Mouse (Mus musculus): ENCODE data around the gene Ndufa11. TPM values are rescaled to one million over a fixed set of nuclear protein-coding genes. Genes with fewer than 3 reads are reported as not detected.

Gene Ndufa11
- total RNA-seq, 2 experiments from 2014 or later = 106 to 134 TPM

DNA sequence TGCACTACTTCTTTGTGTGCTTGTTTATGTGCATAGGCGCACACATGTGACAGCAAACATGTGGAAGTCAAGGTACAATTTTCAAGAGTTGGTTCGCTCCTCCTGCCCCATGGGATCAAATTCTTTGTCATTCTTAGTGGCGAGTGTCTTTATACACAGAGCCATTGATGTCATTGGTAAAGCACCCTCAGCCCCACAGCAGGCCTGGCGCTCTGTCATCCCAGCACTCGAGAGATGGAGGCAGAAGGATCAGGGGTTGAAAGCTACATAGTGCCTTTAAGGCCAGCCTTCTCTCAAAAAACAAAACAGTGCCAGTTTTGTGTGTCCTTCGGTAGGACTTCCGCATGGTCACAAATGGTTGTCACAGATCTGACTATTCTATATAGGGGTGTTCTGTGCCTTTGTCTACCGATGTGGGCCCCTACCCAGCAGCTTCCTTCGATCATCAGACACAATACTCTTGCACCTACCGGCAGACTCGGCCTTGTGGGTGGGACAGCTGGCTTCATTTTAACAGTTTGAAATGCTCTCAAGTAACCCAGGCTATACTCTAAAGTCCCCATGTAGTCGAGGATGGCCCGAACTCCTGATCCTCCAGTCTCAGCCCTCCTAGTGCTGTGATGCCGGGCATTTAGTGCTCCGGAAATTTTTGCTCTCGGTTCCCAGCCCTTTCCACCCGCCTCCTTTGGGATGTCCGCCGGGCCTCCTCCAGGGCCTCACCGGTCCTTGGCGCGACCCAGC is 1.5 kb upstream of the Ndufa11 start:
- ATAC-seq (replicated peaks; ENCODE audit: poor library complexity, severe bottlenecking) = no peak

GRCm38 (mm10) chr17:56716655-56717362 is 758 bp upstream of the Ndufa11 start:
- peak; percentile 81 for ATAC-seq (replicated peaks; ENCODE audit: poor library complexity, severe bottlenecking)

DNA sequence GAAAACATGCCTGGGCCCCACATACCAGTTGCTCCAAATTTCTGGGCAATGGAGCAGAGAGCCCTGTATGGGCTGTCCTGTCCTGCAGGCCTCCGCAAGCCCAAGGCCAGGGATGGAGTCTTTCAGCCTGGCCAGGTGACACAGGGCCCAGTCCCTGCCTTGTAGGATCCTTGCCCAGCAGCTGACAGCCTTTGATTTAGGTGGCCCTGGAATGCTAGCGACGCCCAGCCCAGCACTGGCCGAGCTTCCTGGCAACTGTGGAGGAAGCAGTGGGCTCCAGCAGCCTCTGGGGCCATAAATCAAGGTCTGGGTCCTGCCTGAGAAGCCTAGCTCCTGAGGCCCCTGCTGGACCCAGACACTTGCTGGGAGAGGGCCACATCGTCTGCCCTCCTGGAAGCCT is 4.9 kb downstream of the Ndufa11 start:
- ATAC-seq (replicated peaks; ENCODE audit: poor library complexity, severe bottlenecking) = no peak

GRCm38 (mm10) chr17:56723419-56724161 is 6.0 kb downstream of the Ndufa11 start:
- no peak for ATAC-seq (replicated peaks; ENCODE audit: poor library complexity, severe bottlenecking)

DNA sequence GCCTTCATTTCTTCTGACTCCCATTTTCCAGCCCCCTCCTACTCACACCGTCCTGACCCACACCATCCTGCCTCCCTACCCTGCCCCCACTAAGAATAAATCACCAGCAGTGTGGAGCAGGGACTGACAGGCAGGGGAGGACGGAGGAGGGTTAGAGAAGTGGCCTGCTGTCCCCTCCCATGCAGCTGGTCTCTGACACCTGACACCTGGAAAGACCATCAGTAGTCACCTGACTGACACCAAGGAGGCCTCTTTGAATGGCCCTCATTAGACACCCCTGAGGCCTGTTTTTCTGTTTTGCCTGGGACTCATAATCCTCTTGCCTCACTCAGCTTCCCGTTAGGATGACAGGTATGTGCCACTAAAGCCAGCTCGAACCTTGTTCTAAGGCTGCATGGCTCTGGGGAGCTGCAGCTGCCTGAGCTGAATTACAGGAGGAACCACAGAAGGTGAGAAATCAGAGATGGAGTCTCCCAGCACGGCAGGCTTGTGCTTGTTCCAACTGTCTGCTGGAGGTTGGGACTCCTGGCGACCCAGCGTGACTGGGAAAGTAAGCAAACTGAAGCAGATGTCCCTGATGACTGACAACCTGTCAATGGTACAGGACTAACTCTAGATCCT is 9.6 kb downstream of the Ndufa11 start:
- ATAC-seq (replicated peaks; ENCODE audit: poor library complexity, severe bottlenecking) = no peak

GRCm38 (mm10) chr17:56727659-56728058 is 10.1 kb downstream of the Ndufa11 start:
- ATAC-seq (replicated peaks; ENCODE audit: poor library complexity, severe bottlenecking) = no peak

- ATAC-seq (replicated peaks; ENCODE audit: poor library complexity, severe bottlenecking) = no peak
Measured at GRCm38 (mm10) chr17:56728117-56728516, 10.6 kb downstream of the Ndufa11 start.

DNA sequence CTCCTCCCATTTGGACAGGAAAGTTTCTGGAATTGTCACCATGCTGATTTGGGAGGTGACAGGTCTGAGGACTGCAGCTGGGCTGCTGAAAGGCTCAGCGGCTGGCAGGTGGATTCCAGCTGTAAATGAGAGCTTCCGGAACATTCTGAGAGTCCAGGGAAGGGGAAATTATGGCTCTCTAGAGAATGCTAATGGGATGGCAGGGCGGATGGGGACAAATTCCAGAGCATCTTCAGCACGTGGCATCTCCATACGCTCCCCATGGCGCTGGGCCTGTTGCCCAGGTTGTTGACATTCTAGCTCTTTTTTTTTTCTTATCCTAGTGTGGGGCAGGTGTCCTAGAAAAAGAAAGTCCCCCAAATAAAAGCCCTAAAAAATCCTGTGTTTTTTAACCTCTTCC is 11.6 kb downstream of the Ndufa11 start:
- no peak for ATAC-seq (replicated peaks; ENCODE audit: poor library complexity, severe bottlenecking)

DNA sequence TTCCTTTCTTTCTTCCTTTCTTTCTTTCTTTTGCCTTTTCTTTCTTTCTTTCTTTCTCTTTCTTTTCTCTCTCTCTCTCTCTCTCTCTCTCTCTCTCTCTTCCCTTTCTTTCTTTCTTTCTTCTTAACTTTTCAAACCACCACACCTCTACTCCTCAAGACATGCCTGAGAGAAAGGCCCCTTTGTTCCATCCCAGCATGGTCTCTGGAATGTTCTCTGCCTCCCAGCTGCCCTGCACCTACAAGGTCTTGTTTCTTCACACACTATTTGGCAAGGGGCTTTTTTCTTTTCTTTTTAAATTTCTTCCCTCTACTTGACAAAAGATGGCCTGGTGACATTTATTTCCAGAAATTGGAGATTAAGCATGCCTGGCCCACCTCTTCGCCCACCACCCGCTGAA is 12.1 kb downstream of the Ndufa11 start:
- ATAC-seq (replicated peaks; ENCODE audit: poor library complexity, severe bottlenecking) = no peak

DNA sequence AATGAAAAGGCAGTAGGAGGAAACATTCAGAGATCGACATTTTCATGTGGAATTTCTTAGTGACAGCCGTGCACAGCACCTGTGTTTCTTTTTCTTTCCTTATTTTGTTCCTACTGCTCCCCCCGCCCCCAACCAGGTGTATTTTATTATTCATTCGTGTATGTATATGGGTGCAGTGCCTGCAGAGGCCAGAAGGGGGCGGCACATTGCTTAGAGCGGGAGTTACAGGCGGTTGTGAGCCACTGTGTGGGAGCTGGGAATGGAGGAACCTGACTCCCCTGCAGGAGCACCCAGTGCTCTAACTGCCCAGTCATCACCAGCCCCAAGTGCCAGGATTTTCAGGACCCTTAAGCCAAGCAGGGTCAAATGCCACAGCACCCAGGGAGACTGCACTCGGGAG is 19.0 kb downstream of the Ndufa11 start:
- ATAC-seq (replicated peaks; ENCODE audit: poor library complexity, severe bottlenecking) = peak; percentile 46; the same call in 1 of the 2 replicates

DNA sequence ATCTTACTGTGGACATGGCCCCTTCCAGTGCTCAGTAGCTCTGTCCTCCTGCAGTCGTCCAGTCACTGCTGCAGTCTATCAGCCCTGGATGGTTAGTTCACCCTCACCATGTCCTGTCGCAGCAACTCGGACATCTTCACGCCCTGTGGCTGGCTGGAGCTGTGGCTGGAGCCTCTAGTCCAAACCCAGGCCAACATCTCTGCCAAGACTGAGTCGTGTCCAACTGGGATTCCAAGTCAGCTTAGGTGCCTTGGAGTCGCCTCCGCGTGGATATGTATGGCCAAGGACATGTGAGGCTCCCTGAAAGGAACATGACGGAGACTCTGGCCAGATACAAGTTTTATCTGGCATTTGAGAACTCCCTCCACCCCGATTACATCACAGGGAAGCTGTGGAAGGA is 20.7 kb downstream of the Ndufa11 start:
- no peak for ATAC-seq (replicated peaks; ENCODE audit: poor library complexity, severe bottlenecking)

GRCm38 (mm10) chr17:56740118-56740787 is 22.7 kb downstream of the Ndufa11 start:
- no peak for ATAC-seq (replicated peaks; ENCODE audit: poor library complexity, severe bottlenecking)

DNA sequence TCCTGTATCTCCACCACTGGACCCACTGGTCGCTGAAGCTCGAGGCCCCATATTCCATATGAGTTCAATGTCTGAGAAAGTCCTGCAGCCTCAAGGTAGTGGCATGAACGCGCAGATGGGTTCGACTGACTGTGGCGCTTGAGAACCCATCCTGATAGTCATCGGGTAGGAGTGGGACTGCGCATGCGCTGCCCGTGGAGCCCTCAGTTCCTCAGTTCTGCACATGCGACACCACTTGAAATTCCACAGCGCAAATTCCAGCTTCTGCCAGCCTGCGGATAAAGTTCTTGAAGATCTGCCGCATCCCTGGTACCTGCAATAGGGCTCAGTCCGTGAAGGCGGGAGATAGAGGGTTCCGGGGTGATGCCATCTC is 23.2 kb downstream of the Ndufa11 start:
- ATAC-seq (replicated peaks; ENCODE audit: poor library complexity, severe bottlenecking) = no peak

- ATAC-seq (replicated peaks; ENCODE audit: poor library complexity, severe bottlenecking) = no peak
Measured at GRCm38 (mm10) chr17:56744173-56744572, 26.6 kb downstream of the Ndufa11 start.

DNA sequence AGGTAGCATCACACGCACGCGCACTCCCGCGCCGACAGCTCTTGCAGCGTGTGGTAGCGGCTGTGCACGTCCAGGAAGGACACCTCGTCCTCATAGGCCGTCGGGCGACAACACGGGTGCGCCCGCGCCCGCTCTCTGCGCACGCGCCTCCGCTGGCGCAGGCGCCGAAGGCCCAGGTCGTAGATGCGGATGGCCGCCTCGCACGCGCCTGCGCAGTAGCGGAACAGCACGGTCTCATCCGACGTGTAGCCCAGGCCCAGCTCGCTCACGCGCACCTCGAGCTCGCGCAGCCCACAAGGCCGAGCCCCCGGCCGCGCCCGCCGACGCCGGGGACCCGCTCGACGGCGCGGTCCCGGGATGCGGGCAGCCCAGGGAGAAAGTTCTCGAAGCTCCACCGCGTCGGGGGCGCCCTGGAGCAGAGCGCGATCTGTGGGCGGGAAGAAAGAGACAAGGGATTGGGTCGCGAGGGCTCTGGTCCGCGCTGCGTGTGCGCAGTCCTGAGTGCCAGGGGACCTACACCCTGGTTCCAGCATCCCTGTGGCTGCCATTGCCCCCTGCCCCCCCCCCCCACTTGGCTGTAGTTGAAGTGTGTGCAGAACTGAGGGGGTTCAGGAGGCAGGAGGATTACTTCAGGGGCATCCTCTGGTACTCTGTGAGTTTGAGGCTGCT is 34.0 kb downstream of the Ndufa11 start:
- 0 out of 2 replicates have a peak, but pooled peaks have one; percentile 8 for ATAC-seq (replicated peaks; ENCODE audit: poor library complexity, severe bottlenecking)

- ATAC-seq (replicated peaks; ENCODE audit: poor library complexity, severe bottlenecking) = no peak
Measured at GRCm38 (mm10) chr17:56753452-56753851, 35.9 kb downstream of the Ndufa11 start.

GRCm38 (mm10) chr17:56754271-56755185 is 37.0 kb downstream of the Ndufa11 start:
- ATAC-seq (replicated peaks; ENCODE audit: poor library complexity, severe bottlenecking) = peak; percentile 60

- no peak for ATAC-seq (replicated peaks; ENCODE audit: poor library complexity, severe bottlenecking)
Measured at GRCm38 (mm10) chr17:56756703-56757399, 39.3 kb downstream of the Ndufa11 start.
